Mouse (Mus musculus): Measurements from ENCODE around the gene Cnot1.

GRCm38 (mm10) chr8:95833435-95833984 is 26.2 kb upstream of the Cnot1 start:
- TF ChIP-seq CTCF (IDR thresholded peaks at IDR 0.05; ENCODE audit: low read depth, low read length) (no peak), GATA1 (IDR thresholded peaks at IDR 0.05; ENCODE audit: borderline replicate concordance, low read length) (no peak), TAL1 (conservative IDR thresholded peaks at IDR 0.05; ENCODE audit: low read depth, low read length) (no peak)

All from G1E (cell line).